Mouse (Mus musculus): ENCODE measurements around the gene Pmm1. TPM values are rescaled to one million over a fixed set of nuclear protein-coding genes. Genes with fewer than 3 reads are reported as not detected.

The Pmm1 gene
- total RNA-seq, 1 experiment from 2014 or later = 78.7 TPM

GRCm38 (mm10) chr15:81956457-81956856, 4.3 kb downstream of the Pmm1 start:
- DNase-seq = peak; percentile 81

DNA sequence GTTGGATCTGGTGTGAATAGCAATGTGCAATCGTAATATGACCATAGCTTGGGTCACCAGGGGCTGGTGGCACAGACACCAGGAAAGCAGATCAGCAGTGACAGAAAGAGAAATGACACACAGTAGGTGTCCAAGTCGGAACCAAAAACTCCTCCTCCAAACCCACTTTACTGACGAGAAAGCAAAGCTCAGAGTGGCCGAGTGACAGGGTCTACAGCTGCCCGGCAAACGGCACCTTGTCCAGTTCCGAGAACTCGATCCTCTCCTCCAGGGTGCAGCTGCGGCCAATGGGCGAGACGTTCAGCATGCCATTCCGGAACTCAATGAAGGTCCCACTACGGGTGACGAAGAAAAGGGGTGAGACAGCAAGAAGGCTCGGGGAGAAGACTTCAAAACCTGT, 5.3 kb downstream of the Pmm1 start:
- no peak for DNase-seq

- no peak for DNase-seq
These were observed 6.0 kb downstream of the Pmm1 start for GRCm38 (mm10) chr15:81954716-81955115.

DNA sequence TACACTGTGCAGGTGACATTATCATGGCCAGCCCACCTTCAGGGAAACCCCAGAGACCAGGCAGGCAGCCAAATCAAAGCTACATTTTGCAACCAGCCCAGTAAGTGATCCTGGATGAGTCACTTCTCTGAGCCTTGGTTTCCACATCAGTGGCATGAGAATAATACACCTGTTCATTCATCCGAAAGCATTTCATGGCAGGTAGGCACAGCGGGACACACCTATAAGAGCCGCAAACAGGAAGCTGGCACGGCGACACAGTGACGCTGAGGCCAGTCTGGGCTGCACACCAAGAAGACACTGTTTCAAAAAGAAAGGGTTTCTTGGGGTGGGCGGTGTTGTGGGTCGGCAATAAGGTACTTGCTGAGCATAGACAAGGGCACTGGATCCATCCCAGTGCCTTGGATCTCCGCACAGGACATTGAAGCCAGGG, 6.6 kb downstream of the Pmm1 start:
- no peak for DNase-seq

DNA sequence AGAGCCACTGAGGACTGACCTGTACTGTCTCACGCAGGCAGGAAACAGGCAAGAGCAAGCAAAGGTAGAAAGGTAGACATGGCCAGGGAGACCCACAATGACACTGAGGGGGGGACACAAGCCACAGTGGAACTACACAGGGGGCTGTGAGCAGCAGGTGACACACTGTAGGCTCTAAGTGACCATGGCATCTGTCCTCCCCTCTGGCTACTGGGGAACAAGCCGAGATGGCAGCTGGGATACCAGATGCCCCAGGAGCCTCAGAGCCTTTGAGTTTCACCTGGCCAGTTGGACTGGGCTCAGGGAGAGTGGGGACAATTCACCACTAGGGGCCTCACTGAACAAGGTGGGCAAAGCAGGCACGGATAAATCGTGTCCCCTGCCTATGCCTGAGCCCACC, 8.4 kb downstream of the Pmm1 start:
- no peak for DNase-seq

DNA sequence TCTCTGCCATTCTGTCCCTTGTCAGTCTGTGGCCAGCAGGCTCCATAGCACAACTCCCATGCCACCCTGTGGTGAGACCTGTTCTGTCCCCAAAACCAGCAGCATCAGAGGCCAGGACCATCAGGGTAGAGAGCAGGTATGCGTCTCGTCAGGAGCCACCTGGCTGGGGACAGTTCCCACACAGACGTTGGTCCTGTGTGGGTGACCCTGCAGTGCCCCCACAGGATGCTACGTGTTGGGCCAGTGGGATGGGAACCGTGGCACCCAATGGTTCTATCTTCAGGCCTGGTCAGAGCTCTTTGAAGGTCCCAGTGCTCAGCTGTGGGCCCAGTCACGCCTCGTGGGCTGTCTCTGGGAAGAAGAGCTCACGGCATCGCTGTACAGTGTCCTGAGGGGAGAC, 9.6 kb downstream of the Pmm1 start:
- no peak for DNase-seq

- no peak for DNase-seq
These were observed 10.0 kb downstream of the Pmm1 start for GRCm38 (mm10) chr15:81950716-81951115.

- no peak for DNase-seq
These were observed 11.1 kb downstream of the Pmm1 start for GRCm38 (mm10) chr15:81949476-81950131.

GRCm38 (mm10) chr15:81949076-81949475, 11.7 kb downstream of the Pmm1 start:
- DNase-seq = no peak

DNA sequence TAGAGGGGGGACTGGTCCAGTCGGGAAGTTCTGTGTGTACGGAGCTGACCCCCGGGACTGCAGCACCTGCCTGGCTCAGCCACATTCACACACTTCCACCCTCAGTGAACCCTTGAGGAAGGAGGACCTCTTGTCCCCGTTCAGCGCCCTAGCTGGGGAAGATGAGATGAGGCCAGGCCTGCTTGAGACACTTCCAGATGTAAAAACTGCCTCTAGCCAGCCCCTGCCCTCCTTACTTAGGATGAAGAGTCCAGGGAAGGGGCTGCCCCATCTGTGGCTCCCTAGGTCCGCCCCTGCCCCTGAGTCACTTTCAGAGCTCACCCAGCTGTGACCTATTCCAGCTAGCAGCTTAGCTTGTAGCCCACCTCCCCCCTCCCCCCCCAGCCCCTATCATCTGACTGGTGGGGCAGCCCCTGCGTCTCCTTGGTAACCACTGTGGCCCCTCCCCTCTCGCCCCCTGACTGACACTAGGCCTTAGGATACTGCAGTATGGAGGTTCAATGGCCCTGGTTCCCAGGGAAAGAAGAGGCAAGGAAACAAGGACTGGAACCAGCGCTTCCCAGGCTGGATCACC, 17.5 kb downstream of the Pmm1 start:
- no peak for DNase-seq

- no peak for DNase-seq
These were observed 19.7 kb downstream of the Pmm1 start for GRCm38 (mm10) chr15:81941010-81941409.

- no peak for DNase-seq
These were observed 20.5 kb downstream of the Pmm1 start for GRCm38 (mm10) chr15:81940219-81940618.

DNA sequence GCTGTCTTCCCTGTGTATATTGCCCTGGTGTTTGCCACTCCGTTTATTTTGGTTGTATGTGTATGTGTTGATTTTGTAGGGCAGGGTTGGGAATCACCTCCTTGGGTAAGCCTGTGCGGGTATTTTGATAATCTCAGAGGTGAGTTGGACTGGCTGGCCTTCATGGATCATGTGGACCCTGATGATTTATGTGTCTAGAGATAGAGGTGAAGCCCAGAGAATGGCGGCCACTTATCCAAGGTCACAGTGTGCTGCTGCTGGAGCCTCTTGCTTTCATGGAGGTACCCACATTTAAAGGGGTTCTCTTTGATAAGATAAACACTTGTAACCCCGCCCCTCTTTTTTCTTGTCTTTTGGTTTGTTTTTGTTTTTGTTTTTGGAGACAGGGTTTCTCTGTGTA, 21.0 kb downstream of the Pmm1 start:
- no peak for DNase-seq

GRCm38 (mm10) chr15:81939157-81939715, 21.5 kb downstream of the Pmm1 start:
- DNase-seq = peak; percentile 51

DNA sequence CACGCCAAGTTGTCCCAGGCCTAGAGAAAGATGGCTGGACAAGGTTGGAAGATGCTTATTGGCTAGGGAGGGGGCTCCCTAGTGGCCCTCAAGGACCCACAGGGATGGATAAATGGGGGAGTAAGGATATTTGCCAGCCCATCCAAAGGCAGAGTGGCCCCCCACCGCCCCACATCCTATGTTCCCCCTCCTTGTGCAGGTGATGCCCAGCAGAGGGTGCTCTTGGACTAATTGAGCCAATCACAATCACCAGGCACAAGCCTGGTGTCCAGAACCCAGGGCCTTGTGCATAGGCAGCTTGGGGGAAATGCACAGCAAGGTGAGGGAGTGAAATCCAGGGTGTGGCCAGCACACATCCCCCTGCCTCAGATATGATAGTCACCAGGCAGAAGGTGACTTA, 22.5 kb downstream of the Pmm1 start:
- DNase-seq = peak; percentile 70

DNA sequence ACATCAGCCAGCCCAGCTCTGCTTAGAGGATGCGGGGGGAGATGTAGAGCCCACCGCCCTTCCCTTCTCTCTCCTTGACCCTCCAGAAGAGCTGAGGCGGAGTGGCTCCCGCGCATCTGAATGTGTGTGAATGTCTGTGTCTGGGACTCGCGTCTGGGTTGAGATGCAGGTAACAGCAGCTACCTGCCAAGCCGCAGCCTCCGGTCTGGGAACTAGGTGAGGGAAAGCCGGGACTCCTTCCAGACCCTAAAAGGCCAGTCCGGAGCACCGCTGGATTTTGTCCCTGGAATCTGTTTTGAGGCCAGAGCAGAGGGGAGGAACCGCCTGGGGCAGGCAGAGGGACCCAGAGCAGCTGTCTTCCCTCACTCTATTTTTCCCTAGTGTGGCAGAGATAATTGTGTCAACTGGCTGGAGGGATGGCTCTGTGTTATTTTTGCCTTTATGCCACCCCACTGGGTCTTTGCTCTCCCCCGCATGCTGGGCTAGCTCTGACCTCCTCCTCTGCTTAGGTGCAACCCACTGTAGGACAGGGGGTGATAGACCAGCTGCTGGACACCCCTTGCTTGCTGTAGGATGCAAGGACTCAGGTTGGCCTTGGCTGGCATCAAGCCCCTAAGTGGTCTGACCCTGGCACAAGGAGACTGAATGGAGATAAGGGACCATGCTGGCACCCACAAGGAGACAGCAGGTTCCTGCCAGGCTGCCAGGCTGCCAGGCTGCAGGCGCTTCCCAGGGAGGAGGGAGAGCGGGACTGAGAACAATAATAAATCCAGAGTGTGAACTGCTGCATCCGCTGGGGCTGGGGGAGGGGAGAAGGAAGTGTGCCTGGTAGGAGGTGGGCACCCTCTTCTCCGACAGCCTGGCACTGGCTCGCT, 23.4 kb downstream of the Pmm1 start:
- peak; percentile 80 for DNase-seq

DNA sequence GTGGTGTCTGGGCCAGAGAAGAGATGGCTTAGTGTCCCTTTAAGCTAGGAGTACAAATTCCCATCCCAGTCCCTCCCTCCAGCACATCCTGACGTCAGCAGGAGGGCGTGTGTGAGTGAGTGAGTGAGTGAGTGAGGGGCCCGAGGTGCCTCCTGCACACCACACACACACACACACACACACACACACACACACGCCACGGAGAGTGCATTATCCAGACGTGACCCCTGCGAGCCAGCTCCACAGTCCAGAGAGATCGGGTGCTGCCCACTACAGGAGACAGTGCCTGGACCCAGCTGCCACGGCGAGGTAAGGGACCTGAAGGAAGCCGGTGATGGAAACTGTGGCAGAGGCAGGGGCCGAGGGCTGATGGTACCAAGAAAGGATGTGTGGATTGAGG, 24.1 kb downstream of the Pmm1 start, which contains the start of gene Csdc2:
Gene Csdc2, plus strand, starts transcription at position 81 of the 400 bp plus-strand sequence.
- DNase-seq = peak; percentile 75

GRCm38 (mm10) chr15:81935869-81936637, 24.7 kb downstream of the Pmm1 start:
- DNase-seq = no peak

DNA sequence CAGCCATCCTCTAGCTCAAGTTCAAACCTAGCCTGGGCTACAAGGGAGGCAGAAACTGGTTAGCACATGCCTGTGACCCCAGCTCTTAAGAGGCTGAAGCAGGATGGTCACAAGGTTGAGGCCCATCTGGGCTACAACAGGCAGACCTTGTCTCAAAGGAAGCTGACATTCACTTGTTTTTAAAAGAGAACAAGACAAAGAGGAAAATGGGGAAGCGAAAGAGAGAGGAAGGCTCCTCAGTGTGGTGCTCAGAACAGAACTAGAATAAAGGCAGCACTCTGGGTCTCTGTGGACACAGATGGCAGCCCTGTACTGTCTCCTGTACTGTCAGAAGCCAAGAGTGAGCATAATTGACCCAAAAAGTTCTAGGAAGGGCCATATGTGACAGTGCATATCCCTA, 26.7 kb downstream of the Pmm1 start:
- DNase-seq = no peak

DNA sequence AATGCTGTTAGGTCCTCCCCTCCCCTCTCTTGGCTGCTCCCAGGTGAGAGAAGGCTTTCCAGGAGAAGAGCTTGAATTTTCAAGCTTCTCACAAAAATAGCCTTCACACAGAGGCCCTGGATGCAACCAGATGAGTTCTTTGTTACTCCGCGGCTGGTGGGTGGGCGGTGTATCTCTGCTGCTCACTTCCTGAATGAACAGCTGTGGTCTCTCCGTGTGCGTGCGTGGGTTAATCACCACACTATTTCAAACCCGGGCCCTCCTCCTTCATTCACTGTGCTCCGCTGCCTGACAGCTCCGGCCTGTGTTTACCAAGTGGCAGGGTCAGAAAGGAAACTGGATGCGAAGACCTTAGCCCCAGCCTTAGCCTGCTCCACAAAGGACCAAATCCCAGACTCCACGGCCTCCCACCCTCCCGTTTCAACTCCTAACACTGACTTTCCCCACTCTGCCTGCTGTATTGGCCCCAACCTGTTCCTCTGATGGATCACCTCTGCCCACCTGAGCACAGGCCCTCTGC, 27.7 kb downstream of the Pmm1 start:
- DNase-seq = no peak

- DNase-seq = peak; percentile 71
These were observed 32.5 kb downstream of the Pmm1 start for GRCm38 (mm10) chr15:81928277-81928676.

GRCm38 (mm10) chr15:81927741-81928140, 33.0 kb downstream of the Pmm1 start:
- peak; percentile 56 for DNase-seq

Measured in adrenal gland, postnatal 14 days (tissue).